Mouse (Mus musculus) liver, postnatal 0 days (tissue): ENCODE results near the gene Lcn9. TPM values are rescaled to one million over a fixed set of nuclear protein-coding genes. Genes with fewer than 3 reads are reported as not detected.
A peak's percentile ranks its signal among the peaks of the same experiment; 100 is the strongest.

ENCODE experiments used
- ATAC-seq: fragments of 200-750 bp; cut with Nextera tagmentation; 2 replicates; pipeline ENCODE4 v1.8.0; 2017; ENCODE audit warnings: mild to moderate bottlenecking, moderate library complexity
- DNase-seq: peaks from one replicate; pipeline ENCODE4 v3.0.0-alpha.2; 2016
- H3K27ac ChIP-seq: fragments of 300-500 bp; sonication (generic); 2 replicates; pipeline ENCODE4 v1.5.1; 2014; ENCODE audit warnings: antibody characterized with exemption, moderate library complexity, mild to moderate bottlenecking, low read depth
- H3K27me3 ChIP-seq: fragments of 300-500 bp; sonication (generic); 2 replicates; pipeline ENCODE4 v1.6.1; 2014; ENCODE audit warnings: low read length, control low read depth, mixed read lengths; ENCODE audit not compliant: insufficient read depth
- H3K36me3 ChIP-seq: fragments of 300-500 bp; sonication (generic); replicated peaks from 2 replicates; pipeline ENCODE4 v1.6.1; 2014; ENCODE audit warnings: mild to moderate bottlenecking, control low read depth, low read length, moderate library complexity, mixed read lengths; ENCODE audit not compliant: insufficient read depth
- H3K4me1 ChIP-seq: fragments of 300-500 bp; sonication (generic); 2 replicates; pipeline ENCODE4 v1.6.1; 2014; ENCODE audit warnings: antibody characterized with exemption, mild to moderate bottlenecking, control low read depth; ENCODE audit not compliant: insufficient read depth
- H3K4me2 ChIP-seq: fragments of 300-500 bp; sonication (generic); 2 replicates; pipeline ENCODE4 v1.6.1; 2014; ENCODE audit warnings: low read depth, mild to moderate bottlenecking, low read length, moderate library complexity, mixed read lengths
- H3K4me3 ChIP-seq: fragments of 300-500 bp; sonication (generic); 2 replicates; pipeline ENCODE4 v1.5.1; 2014; ENCODE audit warnings: low read depth, low read length
- H3K9ac ChIP-seq: fragments of 300-500 bp; sonication (generic); replicated peaks from 2 replicates; pipeline ENCODE4 v1.6.1; 2014; ENCODE audit warnings: mild to moderate bottlenecking, moderate library complexity
- H3K9me3 ChIP-seq: fragments of 300-500 bp; sonication (generic); 2 replicates; pipeline ENCODE4 v1.6.1; 2016; ENCODE audit warnings: mild to moderate bottlenecking, control low read depth, low read length, mixed read lengths
- CTCF ChIP-seq: sonication (generic); IDR thresholded peaks from 2 replicates; pipeline ENCODE4 v1.5.1; 2016; ENCODE audit warnings: antibody characterized with exemption, low read depth
- EP300 ChIP-seq: IDR thresholded peaks from 2 replicates; pipeline ENCODE4 v1.6.1; 2016; ENCODE audit warnings: antibody characterized with exemption, low read depth, mild to moderate bottlenecking
- WGBS: fragments of 180-500 bp; shearing (Covaris S2); extraction: QIAGEN DNeasy Blood & Tissue Kit; methylation state at CpG from one replicate; pipeline ENCODE4 v1.1.7; 2014; ENCODE audit not compliant: insufficient replicate concordance; 5-methylcytosine and 5-hydroxymethylcytosine counted together
- polyA plus RNA-seq: library from polyadenylated mRNA; unstranded; fragments of >200 nt; fragmentation: Nextera tagmentation; extraction: Ambion mirVana; gene quantifications from 2 replicates; pipeline ENCODE4 v1.2.1, GENCODE M21; 2015

Gene Lcn9
- polyA plus RNA-seq, 1 experiment from 2014 or later: not detected

DNA sequence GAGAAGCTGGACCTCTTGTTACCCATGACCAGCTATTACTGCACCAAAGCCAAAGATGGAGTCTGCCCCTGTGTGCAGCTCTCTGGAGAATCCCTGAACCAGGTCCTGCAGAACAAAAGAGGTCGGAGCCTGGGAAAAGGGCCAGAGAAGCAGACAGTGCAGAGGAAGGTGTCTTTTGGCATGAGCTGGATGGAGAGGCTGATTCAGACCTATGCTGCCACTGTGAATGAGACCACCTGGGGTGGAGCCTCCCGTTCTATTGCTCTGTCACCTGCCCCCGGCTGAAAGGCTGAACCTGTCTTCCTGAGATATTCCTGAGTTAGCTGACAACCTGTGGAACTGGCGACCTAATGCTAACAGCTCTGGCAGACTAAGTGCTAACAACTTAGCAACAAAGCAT lies 42.0 kb upstream of the Lcn9 start:
- 33% methylated on average over 4 of the region's 4 CpGs for WGBS
- ATAC-seq: no peak
- no peak for TF ChIP-seq EP300
- TF ChIP-seq CTCF: no peak

DNA sequence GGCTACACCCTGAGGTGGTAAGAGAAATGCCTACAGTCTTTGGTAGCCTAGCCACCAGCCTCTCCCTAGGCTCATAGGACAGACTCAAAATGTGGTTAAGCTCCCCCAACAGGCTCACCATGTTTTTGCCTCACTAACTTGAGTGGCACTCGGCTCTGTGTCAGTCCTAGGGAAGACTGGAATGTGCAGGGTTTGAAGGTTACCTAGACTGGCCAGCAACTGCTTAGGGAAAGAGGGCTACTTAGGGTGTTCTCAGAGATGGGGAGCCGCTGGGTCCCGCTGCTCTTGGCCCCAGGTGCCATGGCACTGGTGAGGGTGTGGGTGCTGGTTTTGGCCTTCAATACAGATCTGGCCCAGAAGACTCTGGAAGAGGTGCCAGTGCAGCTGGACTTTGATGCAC lies 41.0 kb upstream of the Lcn9 start, which contains the start of gene Gm13539:
Gm13539 (plus strand) TSS at position 301 of the 400 bp plus-strand sequence.
- ATAC-seq: no peak
- 66% methylated on average over 3 of the region's 3 CpGs for WGBS

More for the DNA sequence above, 42.0 kb upstream of the Lcn9 start:
- Histone ChIP-seq H3K4me2 (no peak overlapping the region), H3K9me3 (no peaks in the 10 kb centered on the region), H3K4me3 (no peak overlapping the region), H3K9ac (no peak overlapping the region), H3K27ac (no peak overlapping the region), H3K4me1 (no peaks in the 10 kb centered on the region), H3K36me3 (no peaks in the 10 kb centered on the region), H3K27me3 (0 out of 2 replicates have a peak, but pooled peaks cover 2% of the 10 kb centered on the region)
- no peak for DNase-seq

DNA sequence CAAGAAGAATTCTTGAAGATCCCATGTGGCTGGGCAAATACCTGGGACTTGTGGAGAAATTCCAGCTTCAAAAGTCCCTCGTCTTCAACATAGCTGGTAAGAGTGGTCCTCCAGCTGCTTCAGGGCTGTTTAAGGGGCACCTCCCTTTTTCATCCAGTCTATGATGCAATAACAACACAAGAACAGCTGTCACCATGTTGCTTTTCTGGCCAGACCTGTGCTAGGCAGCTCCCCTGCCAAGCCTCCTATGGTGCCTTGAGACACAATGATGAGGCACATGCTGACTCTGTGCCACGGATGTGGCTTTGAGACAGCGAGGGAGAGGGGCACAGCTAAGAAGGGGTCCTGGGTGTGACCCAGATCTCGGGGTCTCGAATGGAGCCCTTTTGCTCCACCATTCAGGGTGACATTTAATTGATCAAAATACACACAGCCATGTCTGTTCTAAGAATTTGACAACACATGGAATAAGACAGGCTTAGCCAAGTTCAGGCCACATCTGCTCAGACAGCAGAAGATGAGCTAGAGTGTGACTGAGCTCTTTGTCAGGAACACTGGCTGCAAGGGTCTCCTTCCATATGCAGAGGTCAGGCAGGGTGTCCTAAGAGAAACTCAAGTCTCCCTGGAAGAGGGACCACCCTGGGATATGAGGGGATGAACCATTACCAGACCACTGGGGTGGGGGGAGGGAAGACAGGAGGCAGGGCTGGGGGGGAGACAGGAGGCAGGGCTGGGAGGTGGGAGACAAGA lies 37.2 kb upstream of the Lcn9 start:
- Histone ChIP-seq H3K27ac (no peak overlapping the region), H3K4me1 (no peaks in the 10 kb centered on the region), H3K9ac (no peak overlapping the region), H3K9me3 (no peaks in the 10 kb centered on the region), H3K4me2 (no peak overlapping the region), H3K4me3 (no peak overlapping the region), H3K36me3 (no peaks in the 10 kb centered on the region), H3K27me3 (0 out of 2 replicates have a peak, but pooled peaks cover 2% of the 10 kb centered on the region)
- TF ChIP-seq EP300 (no peak), CTCF (no peak)
- WGBS: 61% methylated on average over 5 of the region's 5 CpGs
- ATAC-seq: no peak
- DNase-seq: no peak

More for the DNA sequence above, 41.0 kb upstream of the Lcn9 start, which contains the start of gene Gm13539:
- no peak within 1 kb of the TSS for H3K9ac ChIP-seq
- no peaks in the 10 kb centered on the region for H3K4me1 ChIP-seq
- TF ChIP-seq CTCF (no peak), EP300 (no peak)
- H3K4me3 ChIP-seq: no peak within 1 kb of the TSS
- no peaks in the 10 kb centered on the region for H3K9me3 ChIP-seq
- H3K27ac ChIP-seq: no peak within 1 kb of the TSS
- no peaks in the 10 kb centered on the region for H3K36me3 ChIP-seq
- 0 out of 2 replicates have a peak, but pooled peaks cover 2% of the 10 kb centered on the region for H3K27me3 ChIP-seq
- DNase-seq: no peak
- no peak within 1 kb of the TSS for H3K4me2 ChIP-seq

DNA sequence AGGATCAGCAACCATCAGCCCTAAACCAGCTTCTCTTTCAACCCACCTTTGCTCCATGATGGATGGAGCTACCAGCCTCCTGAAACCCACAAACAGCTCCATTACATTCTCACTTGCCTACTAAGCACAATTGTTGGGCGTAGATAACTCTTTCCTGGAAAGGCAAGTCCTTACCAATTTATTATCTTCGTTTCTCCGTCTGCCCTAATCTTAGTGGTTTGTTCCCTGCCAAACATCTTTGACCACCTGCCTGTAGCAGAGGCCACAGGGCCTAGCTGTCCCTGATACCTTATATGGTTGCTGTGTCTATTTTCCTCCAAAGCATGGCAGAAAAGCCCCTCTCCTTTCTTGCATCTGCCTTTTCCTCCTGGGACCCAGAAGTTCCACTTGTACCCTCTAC lies 33.9 kb upstream of the Lcn9 start:
- Histone ChIP-seq H3K27ac (no peak overlapping the region), H3K36me3 (no peaks in the 10 kb centered on the region), H3K9me3 (no peaks in the 10 kb centered on the region), H3K4me2 (no peak overlapping the region), H3K27me3 (0 out of 2 replicates have a peak, but pooled peaks cover under 1% of the 10 kb centered on the region), H3K4me1 (no peaks in the 10 kb centered on the region), H3K9ac (no peak overlapping the region), H3K4me3 (no peak overlapping the region)
- TF ChIP-seq CTCF (no peak), EP300 (peak; percentile 71)
- DNase-seq: no peak
- peak; percentile 58 for ATAC-seq
- WGBS: 63% methylated on average over 3 of the region's 3 CpGs

DNA sequence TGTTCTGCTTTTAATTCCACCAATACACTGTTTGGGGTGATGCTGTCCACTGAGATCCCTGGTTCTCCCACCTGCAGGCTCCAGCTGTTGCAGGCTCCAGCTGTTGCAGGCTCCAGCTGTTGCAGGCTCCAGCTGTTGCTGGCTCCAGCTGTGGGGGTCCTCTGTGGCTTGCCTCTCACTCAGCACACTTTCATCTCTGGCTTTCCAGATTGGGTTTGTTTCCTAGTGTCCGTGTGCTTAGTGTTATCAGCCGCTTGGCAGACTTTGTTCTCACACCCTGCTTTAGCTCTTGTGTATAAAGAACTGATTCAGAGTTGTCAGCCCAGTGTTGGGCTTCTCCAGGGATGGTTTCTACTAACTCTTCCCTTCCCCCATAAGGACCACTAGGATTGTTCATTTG lies 25.3 kb upstream of the Lcn9 start:
- no peak for DNase-seq

DNA sequence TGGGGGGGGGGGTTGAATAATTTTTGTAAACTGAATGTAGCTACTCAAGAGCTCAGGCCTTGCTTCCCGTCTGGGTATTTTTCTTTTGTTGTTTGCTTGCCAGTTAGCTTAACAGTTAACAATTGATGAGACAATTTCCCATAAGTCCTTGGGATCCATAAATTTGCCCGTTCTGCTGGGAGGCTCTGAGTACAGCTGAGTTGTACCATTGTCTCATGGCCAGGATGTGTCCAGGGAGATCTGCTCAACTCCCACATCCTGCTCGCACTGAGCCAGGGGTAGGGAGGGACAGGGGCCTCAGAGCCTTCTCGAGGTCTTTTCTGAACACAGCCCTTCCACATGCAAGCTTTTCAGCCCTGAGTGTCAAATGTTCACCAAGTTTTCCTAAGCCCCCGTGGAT lies 24.9 kb upstream of the Lcn9 start:
- H3K4me3 ChIP-seq: no peak overlapping the region
- no peaks in the 10 kb centered on the region for H3K4me1 ChIP-seq
- 40% methylated on average over 5 of the region's 5 CpGs for WGBS
- TF ChIP-seq EP300: no peak
- TF ChIP-seq CTCF: no peak
- DNase-seq: no peak
- H3K36me3 ChIP-seq: no peaks in the 10 kb centered on the region
- ATAC-seq: no peak
- no peaks in the 10 kb centered on the region for H3K9me3 ChIP-seq
- H3K27me3 ChIP-seq: no peaks in the 10 kb centered on the region
- no peak overlapping the region for H3K4me2 ChIP-seq
- no peak overlapping the region for H3K27ac ChIP-seq
- H3K9ac ChIP-seq: no peak overlapping the region

More for the DNA sequence above, 25.3 kb upstream of the Lcn9 start:
- no peak overlapping the region for H3K27ac ChIP-seq
- no peak overlapping the region for H3K4me3 ChIP-seq
- 25% methylated on average over 2 of the region's 2 CpGs for WGBS
- H3K9ac ChIP-seq: no peak overlapping the region
- no peak overlapping the region for H3K4me2 ChIP-seq
- H3K36me3 ChIP-seq: no peaks in the 10 kb centered on the region
- no peaks in the 10 kb centered on the region for H3K27me3 ChIP-seq
- ATAC-seq: no peak
- TF ChIP-seq CTCF (no peak), EP300 (no peak)
- no peaks in the 10 kb centered on the region for H3K4me1 ChIP-seq
- no peaks in the 10 kb centered on the region for H3K9me3 ChIP-seq

DNA sequence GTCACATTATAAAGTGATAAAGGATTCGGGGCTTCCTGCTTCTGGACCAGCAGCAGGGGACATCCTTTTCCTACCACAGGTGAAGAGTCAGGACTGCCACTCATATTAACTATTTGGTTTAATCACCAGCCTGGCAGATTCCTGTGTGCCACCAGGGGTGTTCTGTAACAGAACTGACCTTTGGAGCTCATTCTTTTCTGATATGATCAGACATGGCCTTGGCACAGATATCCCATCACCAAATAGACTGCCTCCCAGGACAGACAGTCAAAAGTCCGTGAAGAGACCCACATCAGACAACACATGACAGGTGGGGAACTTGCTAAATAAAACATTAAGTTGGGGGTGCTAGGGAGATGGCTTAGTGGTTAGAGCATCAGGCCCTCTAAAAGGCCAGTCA lies 11.2 kb upstream of the Lcn9 start:
- no peaks in the 10 kb centered on the region for H3K9me3 ChIP-seq
- ATAC-seq (no peak), DNase-seq (no peak)
- H3K4me3 ChIP-seq: no peak overlapping the region
- no peak overlapping the region for H3K27ac ChIP-seq
- no peaks in the 10 kb centered on the region for H3K27me3 ChIP-seq
- no peak overlapping the region for H3K9ac ChIP-seq
- 50% methylated on average over 2 of the region's 2 CpGs for WGBS
- no peaks in the 10 kb centered on the region for H3K36me3 ChIP-seq
- no peaks in the 10 kb centered on the region for H3K4me1 ChIP-seq
- TF ChIP-seq CTCF: no peak
- no peak for TF ChIP-seq EP300
- no peak overlapping the region for H3K4me2 ChIP-seq
